Mouse (Mus musculus): ENCODE data around the gene Cyp3a11.
"Not testable (repeated sequence)": the region's sequence is repeated elsewhere in the genome, so short reads cannot be mapped to it uniquely, and the experiment has no call there.

The Cyp3a11 gene

DNA sequence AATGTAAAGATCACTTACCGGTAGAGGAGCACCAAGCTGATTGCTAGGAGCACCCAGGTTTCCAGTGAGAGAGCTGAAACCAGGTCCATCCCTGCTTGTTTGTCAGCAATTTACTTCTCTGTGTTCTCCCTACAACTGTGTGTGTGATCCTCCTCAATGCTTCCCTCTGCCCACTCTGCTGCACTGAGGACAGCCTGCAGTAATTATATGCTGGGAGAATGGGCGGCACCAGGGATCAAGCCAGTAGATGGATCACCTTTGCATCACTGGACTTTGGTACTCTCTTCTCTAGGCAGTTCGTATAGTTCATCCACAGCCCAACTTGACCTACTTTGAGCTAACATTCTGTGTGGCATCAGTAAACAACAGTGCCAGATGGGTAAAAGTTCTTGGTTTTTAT lies at the start of gene Cyp3a11:
Cyp3a11 (minus strand) TSS at position 277 of the 400 bp plus-strand sequence.
- DNase-seq (ENCODE audit: low read depth, low spot score), result no peak

GRCm38 (mm10) chr5:145912912-145913311 lies 33.1 kb upstream of the Cyp3a11 start:
- DNase-seq (ENCODE audit: low read depth, low spot score), result no peak

DNA sequence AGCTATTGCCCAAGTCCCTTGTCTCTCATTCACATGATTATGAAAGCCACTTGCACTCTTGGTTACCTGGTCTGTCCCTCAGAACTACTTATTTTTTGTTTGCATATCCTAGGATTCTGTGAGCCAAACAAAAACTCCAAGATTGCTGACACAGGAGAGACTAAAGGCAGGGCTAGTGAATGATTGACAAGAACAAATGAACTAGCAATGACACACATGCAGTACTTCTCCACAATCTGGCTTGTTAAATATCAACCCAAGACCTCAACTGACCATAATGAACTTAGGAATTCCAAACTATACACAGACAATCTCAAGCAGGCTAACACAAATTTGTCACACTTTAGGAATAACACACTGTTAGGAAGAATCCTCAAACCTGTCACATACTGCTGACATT lies 32.0 kb upstream of the Cyp3a11 start:
- DNase-seq (ENCODE audit: low read depth, low spot score), result no peak

DNA sequence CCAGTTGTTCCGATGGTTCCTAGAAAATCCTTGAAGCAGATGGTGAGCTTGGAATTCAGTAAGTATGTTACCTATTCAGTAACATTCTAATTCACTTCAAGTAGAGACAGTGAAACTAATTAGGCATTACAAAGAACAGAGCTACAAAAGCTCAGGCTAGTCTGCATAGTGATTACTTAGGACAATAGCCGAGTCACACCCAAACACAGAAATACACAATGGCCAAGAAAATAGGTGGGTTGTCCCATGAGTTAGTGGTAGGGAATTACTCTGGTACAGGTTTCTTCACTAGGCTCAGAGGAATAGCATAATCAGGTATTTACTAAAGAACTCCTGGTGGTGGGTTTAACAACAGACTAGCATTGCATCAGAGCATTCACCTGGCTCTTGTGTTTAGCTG lies 27.2 kb upstream of the Cyp3a11 start:
- DNase-seq (ENCODE audit: low read depth, low spot score), result not testable (repeated sequence)

DNA sequence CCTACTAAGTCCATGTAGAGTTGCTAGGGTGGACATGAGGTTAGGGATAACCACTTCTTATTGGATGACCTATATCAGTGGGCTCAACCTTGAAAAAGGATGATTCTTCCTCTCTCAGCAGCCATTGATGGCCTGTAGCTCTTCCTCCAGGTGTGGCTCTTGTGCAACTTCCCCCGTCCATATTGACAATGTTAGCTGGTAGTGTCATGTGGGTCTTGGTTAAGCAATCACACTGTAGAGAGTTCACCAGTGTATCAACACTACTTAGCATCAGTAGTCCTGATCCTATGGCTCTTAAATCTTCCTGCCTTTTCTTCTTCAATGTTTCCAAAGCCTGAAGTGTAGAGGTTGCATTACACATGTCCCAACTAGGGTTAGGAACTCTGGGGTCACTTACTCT lies 24.8 kb upstream of the Cyp3a11 start:
- no peak for DNase-seq (ENCODE audit: low read depth, low spot score)

GRCm38 (mm10) chr5:145903349-145903748 lies 23.6 kb upstream of the Cyp3a11 start:
- DNase-seq (ENCODE audit: low read depth, low spot score), result no peak

DNA sequence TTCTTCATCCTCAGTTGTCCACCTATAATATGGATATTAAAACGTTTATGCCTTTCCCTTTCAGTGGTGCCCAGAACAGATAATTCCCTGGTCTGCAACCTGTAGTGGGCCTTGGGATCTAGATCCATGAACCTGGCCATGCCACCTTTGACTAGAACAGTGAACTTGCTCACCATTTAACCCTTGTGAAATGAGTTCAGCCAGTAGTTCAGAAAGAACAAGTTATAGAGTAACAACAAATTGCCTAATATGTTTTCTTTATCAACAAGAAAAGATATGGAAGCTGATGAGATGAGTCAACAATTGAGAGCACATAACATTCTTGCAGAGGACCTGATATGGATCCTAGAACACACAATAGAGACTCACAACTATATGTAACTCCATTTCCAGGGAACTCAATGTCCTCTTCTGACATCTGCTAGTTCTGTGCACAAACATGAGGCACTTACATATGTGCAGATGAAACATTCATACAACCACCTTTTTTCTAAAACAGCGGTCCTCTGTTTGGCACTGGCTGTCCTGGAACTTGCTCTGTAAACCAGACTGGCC lies 20.7 kb upstream of the Cyp3a11 start:
- no peak for DNase-seq (ENCODE audit: low read depth, low spot score)

DNA sequence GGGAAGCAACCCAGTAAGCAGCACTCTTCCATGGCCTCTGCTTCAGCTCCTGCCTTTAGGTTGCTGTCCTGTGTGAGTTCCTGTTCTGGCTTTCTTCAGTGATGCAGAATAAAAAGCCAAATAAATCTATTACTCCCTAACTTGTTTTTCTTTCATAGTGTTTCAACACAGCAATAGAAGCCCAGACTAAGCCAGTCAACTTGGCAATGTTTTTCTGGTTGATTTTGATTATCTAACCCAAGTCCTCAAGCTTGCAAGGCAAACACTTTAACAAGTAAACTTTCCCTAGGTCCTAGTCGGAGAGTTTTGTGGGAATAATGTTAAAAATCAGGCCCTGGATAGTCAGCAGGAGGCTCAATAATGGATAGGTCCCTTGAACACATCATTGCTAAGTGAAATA lies 17.5 kb upstream of the Cyp3a11 start:
- DNase-seq (ENCODE audit: low read depth, low spot score), result no peak

GRCm38 (mm10) chr5:145881207-145881606 lies 1.4 kb upstream of the Cyp3a11 start:
- DNase-seq (ENCODE audit: low read depth, low spot score), result no peak

GRCm38 (mm10) chr5:145867433-145867832 lies 12.3 kb downstream of the Cyp3a11 start:
- DNase-seq (ENCODE audit: low read depth, low spot score), result not testable (repeated sequence)

DNA sequence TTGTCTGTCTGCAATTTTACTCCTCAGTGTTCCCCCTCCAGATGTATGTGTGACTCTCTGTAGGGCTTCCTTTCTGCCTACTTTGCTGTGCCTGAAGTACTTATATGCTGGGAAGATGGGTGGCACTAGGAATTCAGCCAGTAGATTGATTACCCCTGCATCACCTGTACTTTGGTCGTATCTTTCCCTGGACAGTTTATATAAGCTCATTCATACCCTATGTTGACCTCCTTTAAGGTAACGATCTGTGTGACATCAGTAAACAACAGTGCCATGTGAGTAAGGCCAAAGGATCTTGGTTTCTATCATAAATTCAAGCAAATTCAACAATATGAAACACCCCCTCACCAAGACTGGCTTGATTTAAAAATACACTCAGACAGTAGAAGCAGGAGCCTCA lies 74.0 kb downstream of the Cyp3a11 start, which contains the start of gene Cyp3a44:
Cyp3a44 (minus strand) TSS at position 79 of the 400 bp plus-strand sequence.
- DNase-seq (ENCODE audit: low read depth, low spot score), result not testable (repeated sequence)

Measured in telencephalon, adult 2 months (tissue).